Comparison of ENCODE assay signal across 9 mouse cellular contexts in genomic region chr5:125532545-125533224, GRCm38 (mm10). TPM values are rescaled to one million over a fixed set of nuclear protein-coding genes. Genes with fewer than 3 reads are reported as not detected.
DNase-seq lines count a peak whose midpoint lies in the region; ATAC-seq lines count a peak whose summit lies in the region.
"Had no signal": no experiment of that assay in that cellular context is flagged by ENCODE, and none has a peak within 500 bp of the region (broad histone marks: within the 10 kb centered on the region; RNA-seq: fewer than 3 reads in every experiment).

No protein-coding gene starts in this region.

- H3K4me1 ChIP-seq in limb, embryonic 15.5 days = peaks cover 21% of the 10 kb centered on the region
- peaks cover 20% of the 10 kb centered on the region for H3K4me1 ChIP-seq in stomach, embryonic 15.5 days

- WGBS in limb, embryonic 15.5 days = 1% methylated on average over 64 of the region's 64 CpGs
- under 1% methylated on average over 64 of the region's 64 CpGs for WGBS in stomach, embryonic 15.5 days

- intact Hi-C loops in left cerebral cortex, postnatal 4 days (cut with DNase I) = loop anchor here (5.0 to 10.0 kb wide), 2 partner anchors 1200 to 1702 kb away; no protein-coding TSS in a partner anchor

- H3K27me3 ChIP-seq in limb, embryonic 15.5 days = peaks cover 91% of the 10 kb centered on the region
- H3K27me3 ChIP-seq in stomach, embryonic 15.5 days (replicated peaks) = peaks cover 77% of the 10 kb centered on the region

- 0 out of 2 replicates have a peak overlapping the region, but pooled peaks have one; percentile 10 for H3K9ac ChIP-seq in limb, embryonic 15.5 days
- H3K9ac ChIP-seq in stomach, embryonic 15.5 days = 0 out of 2 replicates have a peak overlapping the region, but pooled peaks have one; percentile 4

- H3K9me3 ChIP-seq in limb, embryonic 15.5 days = no peaks in the 10 kb centered on the region
- H3K9me3 ChIP-seq in stomach, embryonic 15.5 days = no peaks in the 10 kb centered on the region

- no peaks in the 10 kb centered on the region for H3K36me3 ChIP-seq in limb, embryonic 15.5 days
- no peaks in the 10 kb centered on the region for H3K36me3 ChIP-seq in stomach, embryonic 15.5 days

- peak overlapping the region; percentile 87 for H3K4me2 ChIP-seq in limb, embryonic 15.5 days
- H3K4me2 ChIP-seq in stomach, embryonic 15.5 days = peak overlapping the region; percentile 86

- no peak overlapping the region for H3K27ac ChIP-seq in limb, embryonic 15.5 days
- H3K27ac ChIP-seq in stomach, embryonic 15.5 days = no peak overlapping the region

- H3K4me3 ChIP-seq in limb, embryonic 15.5 days = peak overlapping the region; percentile 48
- H3K4me3 ChIP-seq in stomach, embryonic 15.5 days (replicated peaks) = peak overlapping the region; percentile 44

- peak; percentile 47 for DNase-seq in embryo, embryonic 9.5 days (ENCODE audit: extremely low spot score)
- no peak for DNase-seq in embryo, embryonic 11 days
- DNase-seq in retina, postnatal 1 day = peak; percentile 29
- DNase-seq in retina, embryonic 14.5 days (ENCODE audit: low spot score) = no peak
- DNase-seq in left cerebral cortex, adult 18-20 months (ENCODE audit: low spot score in 2 of 2) = no peak
- DNase-seq in left cerebral cortex, postnatal 4 days = no peak
- DNase-seq: adrenal gland, postnatal 36 days had no signal

- no peak for ATAC-seq in limb, embryonic 15.5 days (ENCODE audit: insufficient number of reproducible peaks, low FRiP score, low TSS enrichment, low read depth)
- no peak for ATAC-seq in stomach, embryonic 15.5 days (ENCODE audit: insufficient read depth, low FRiP score, low read depth)

RNA-seq across cellular contexts. Expression of gene Tmem132b, which starts 1.1 kb away (rescaled TPM):
- polyA plus RNA-seq in limb, embryonic 15.5 days (2015; fragmentation: Nextera tagmentation; extraction: Ambion mirVana) = 0.22 and 0.31 TPM in 2 replicates
- polyA plus RNA-seq in stomach, embryonic 15.5 days (2015; fragmentation: Nextera tagmentation; extraction: Ambion mirVana) = 0.34 and 0.62 TPM in 2 replicates
- total RNA-seq in left cerebral cortex, adult 18-20 months (2021) = 100 to 1,000 TPM; 116 to 123 TPM
- 10 to 100 TPM; 62.9 to 66.4 TPM for total RNA-seq in left cerebral cortex, postnatal 4 days (2021)

RNA-seq across cellular contexts. Expression of gene Aacs, which starts 57.1 kb away (rescaled TPM):
- polyA plus RNA-seq in limb, embryonic 15.5 days (2015; fragmentation: Nextera tagmentation; extraction: Ambion mirVana) = 50.5 and 53.2 TPM in 2 replicates
- polyA plus RNA-seq in stomach, embryonic 15.5 days (2015; fragmentation: Nextera tagmentation; extraction: Ambion mirVana) = 58.8 and 61.4 TPM in 2 replicates
- total RNA-seq in left cerebral cortex, adult 18-20 months (2021) = 10 to 100 TPM; 45.7 to 49.5 TPM
- total RNA-seq in left cerebral cortex, postnatal 4 days (2021) = 100 to 1,000 TPM; 112 to 116 TPM

Comparison
In these comparisons a context has a peak if more than half of its experiments do, and no peak if none do; other contexts are left out.
1. DNase-seq: peak in embryo, embryonic 9.5 days (single experiment) and retina, postnatal 1 day (single experiment); none in embryo, embryonic 11 days (single experiment), retina, embryonic 14.5 days (single experiment), left cerebral cortex, adult 18-20 months (0 of 2) and left cerebral cortex, postnatal 4 days (single experiment).